Mouse (Mus musculus) heart, postnatal 0 days (tissue): ENCODE measurements around the gene Pagr1b.

Experiments
- CTCF ChIP-seq: IDR thresholded peaks from 2 replicates; pipeline ENCODE4 v1.5.1; 2016; ENCODE audit warnings: antibody characterized with exemption, control low read depth, low read depth
- EP300 ChIP-seq: IDR thresholded peaks from 2 replicates; pipeline ENCODE4 v1.6.1; 2016; ENCODE audit warnings: antibody characterized with exemption, low read depth

DNA sequence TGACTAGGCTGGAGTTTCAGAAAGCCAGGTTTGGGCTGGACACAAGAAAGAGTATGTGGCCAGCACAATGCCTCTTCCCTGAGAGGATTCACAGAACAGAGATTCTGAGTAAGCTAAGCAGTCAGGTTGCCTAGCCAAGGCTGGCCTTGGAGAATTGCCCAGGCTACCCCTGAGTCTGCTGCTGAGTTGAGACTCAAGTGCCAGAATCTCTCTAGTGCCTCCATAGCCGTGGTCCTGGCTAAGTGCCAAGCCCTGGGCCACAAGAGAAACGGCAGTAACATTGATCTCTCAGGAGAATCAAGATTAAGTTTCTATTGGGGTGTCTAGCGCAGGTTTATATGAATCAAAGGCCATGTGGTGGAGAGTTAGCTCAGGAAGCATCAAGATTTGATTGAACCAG is 50.7 kb downstream of the Pagr1b start:
- no peak for TF ChIP-seq CTCF
- no peak for TF ChIP-seq EP300
